Mouse (Mus musculus): ENCODE results near the gene Msh4. TPM values are rescaled to one million over a fixed set of nuclear protein-coding genes. Genes with fewer than 3 reads are reported as not detected.

Msh4 gene
- polyA plus RNA-seq, 1 experiment, result not detected

GRCm38 (mm10) chr3:153858350-153859001 is 47.5 kb downstream of the Msh4 start:
- Histone ChIP-seq H3K4me1 (no peaks in the 10 kb centered on the region), H3K9me3 (no peaks in the 10 kb centered on the region), H3K4me3 (replicated peaks) (no peak overlapping the region), H3K27me3 (replicated peaks) (peaks cover 5% of the 10 kb centered on the region), H3K36me3 (replicated peaks; ENCODE audit: low read length) (no peaks in the 10 kb centered on the region)
- no peak for TF ChIP-seq FLI1 (IDR thresholded peaks at IDR 0.05; ENCODE audit: low read length)
- no peak for TF ChIP-seq GATA1 (IDR thresholded peaks at IDR 0.05; ENCODE audit: borderline replicate concordance, low read length)

DNA sequence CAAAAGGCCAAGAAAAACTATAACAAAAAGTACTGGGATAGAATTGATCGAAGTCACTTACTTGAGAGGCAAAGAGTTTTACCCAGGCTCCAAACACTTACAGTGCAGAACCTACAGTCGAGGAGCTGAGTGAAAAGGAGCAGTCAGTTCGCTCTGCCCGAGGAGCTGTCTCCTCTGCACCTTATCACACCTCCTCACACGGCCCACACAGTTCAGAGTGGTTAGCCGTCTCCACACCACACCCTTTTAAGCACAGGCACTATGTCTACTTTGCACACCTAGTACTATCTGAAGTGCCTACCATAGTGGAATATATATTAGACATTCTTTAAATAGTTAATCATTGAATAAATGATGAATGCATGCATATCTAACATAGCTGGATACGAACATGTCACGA is 53.7 kb downstream of the Msh4 start:
- TF ChIP-seq GATA1 (IDR thresholded peaks at IDR 0.05; ENCODE audit: borderline replicate concordance, low read length) (no peak), FLI1 (IDR thresholded peaks at IDR 0.05; ENCODE audit: low read length) (no peak)
- H3K9me3 ChIP-seq, result no peaks in the 10 kb centered on the region
- H3K36me3 ChIP-seq (replicated peaks; ENCODE audit: low read length), result no peaks in the 10 kb centered on the region
- H3K4me3 ChIP-seq (replicated peaks), result no peak overlapping the region
- H3K4me1 ChIP-seq, result peaks cover 6% of the 10 kb centered on the region
- H3K27me3 ChIP-seq (replicated peaks), result no peaks in the 10 kb centered on the region

GRCm38 (mm10) chr3:153850759-153851158 is 55.2 kb downstream of the Msh4 start:
- Histone ChIP-seq H3K4me3 (replicated peaks) (no peak overlapping the region), H3K36me3 (replicated peaks; ENCODE audit: low read length) (no peaks in the 10 kb centered on the region), H3K27me3 (replicated peaks) (no peaks in the 10 kb centered on the region), H3K4me1 (peaks cover 6% of the 10 kb centered on the region), H3K9me3 (no peaks in the 10 kb centered on the region)
- TF ChIP-seq GATA1 (IDR thresholded peaks at IDR 0.05; ENCODE audit: borderline replicate concordance, low read length), result no peak
- no peak for TF ChIP-seq FLI1 (IDR thresholded peaks at IDR 0.05; ENCODE audit: low read length)

DNA sequence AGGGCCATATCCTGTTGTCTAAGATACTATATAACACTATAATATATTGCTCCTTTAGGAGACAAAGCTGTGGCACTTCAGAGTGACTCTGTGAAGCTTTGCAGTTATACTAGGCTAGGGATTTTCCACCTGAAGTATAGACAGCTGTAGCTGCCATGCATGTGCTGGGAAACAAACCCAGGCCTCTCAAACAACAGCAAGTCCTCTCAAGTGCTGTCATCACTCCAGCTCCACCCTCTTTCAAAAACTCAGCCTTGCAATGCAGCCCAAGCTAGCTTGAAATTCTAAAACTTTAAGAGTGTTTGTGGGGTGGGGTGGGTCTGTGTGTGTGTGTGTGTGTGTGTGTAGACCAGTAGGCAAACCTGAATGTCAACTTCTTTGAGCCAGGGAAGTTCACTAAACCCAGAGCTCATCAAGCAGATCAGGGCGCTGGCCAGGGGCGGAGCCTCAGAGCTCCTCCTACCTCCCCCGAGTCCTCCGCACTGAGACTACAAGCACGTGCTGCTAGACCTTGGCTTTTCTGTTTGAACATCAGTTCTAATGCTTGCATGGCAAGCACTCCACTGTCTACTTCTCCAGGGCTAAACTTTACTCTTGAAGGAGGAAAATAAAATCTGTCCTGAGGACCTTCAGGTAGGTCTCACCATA is 56.4 kb downstream of the Msh4 start:
- H3K27me3 ChIP-seq (replicated peaks), result no peaks in the 10 kb centered on the region
- TF ChIP-seq FLI1 (IDR thresholded peaks at IDR 0.05; ENCODE audit: low read length), result no peak
- no peak for TF ChIP-seq GATA1 (IDR thresholded peaks at IDR 0.05; ENCODE audit: borderline replicate concordance, low read length)
- no peaks in the 10 kb centered on the region for H3K36me3 ChIP-seq (replicated peaks; ENCODE audit: low read length)
- H3K4me3 ChIP-seq (replicated peaks), result no peak overlapping the region
- peaks cover 6% of the 10 kb centered on the region for H3K4me1 ChIP-seq
- H3K9me3 ChIP-seq, result no peaks in the 10 kb centered on the region

- Histone ChIP-seq H3K4me1 (peaks cover 5% of the 10 kb centered on the region), H3K4me3 (replicated peaks) (no peak overlapping the region), H3K9me3 (no peaks in the 10 kb centered on the region), H3K36me3 (replicated peaks; ENCODE audit: low read length) (no peaks in the 10 kb centered on the region), H3K27me3 (replicated peaks) (peaks cover 1% of the 10 kb centered on the region)
- TF ChIP-seq FLI1 (IDR thresholded peaks at IDR 0.05; ENCODE audit: low read length) (no peak), GATA1 (IDR thresholded peaks at IDR 0.05; ENCODE audit: borderline replicate concordance, low read length) (no peak)
These were observed 58.7 kb downstream of the Msh4 start for GRCm38 (mm10) chr3:153847207-153847733.

DNA sequence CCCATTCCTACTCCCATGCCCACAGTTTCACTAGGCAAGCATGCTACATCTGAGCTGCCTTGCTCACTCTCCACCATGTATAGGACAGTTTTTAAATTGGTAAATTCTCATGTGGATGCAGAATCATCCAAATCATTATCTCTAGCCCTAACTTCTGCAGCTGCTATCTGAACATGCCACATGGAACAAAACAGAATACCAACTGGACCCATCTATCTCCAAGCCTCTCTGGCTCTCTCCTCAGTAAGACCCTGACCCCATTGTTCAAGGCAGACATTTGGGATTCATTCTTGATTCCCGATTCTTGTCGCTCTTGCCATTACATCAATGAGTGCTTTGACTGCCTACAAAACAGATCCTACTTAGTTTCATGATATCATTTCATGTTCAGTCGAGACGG is 59.8 kb downstream of the Msh4 start:
- Histone ChIP-seq H3K36me3 (replicated peaks; ENCODE audit: low read length) (no peaks in the 10 kb centered on the region), H3K27me3 (replicated peaks) (peaks cover 1% of the 10 kb centered on the region), H3K9me3 (no peaks in the 10 kb centered on the region), H3K4me3 (replicated peaks) (no peak overlapping the region), H3K4me1 (peaks cover 3% of the 10 kb centered on the region; the same call in 1 of the 2 replicates)
- no peak for TF ChIP-seq FLI1 (IDR thresholded peaks at IDR 0.05; ENCODE audit: low read length)
- no peak for TF ChIP-seq GATA1 (IDR thresholded peaks at IDR 0.05; ENCODE audit: borderline replicate concordance, low read length)

DNA sequence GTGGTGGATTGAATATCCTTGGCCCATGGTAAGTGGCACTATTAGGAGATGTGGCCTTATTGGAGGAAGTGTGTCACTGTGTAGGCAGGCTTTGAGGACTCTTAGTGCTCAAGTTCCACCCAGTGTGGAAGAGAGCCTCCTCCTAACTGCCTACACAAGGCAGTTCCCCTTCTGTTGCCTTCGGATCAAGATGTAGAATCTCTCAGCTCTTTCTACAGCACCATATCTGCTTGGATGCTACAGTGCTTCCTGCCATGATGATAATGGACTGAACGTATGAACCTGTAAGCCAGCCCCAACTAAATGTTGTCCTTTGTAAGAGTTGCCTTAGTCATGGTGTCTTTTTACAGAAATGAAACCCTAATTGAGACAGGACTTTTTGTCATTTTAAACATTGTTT is 60.4 kb downstream of the Msh4 start:
- Histone ChIP-seq H3K27me3 (replicated peaks) (peaks cover 1% of the 10 kb centered on the region), H3K9me3 (no peaks in the 10 kb centered on the region), H3K4me1 (peaks cover 3% of the 10 kb centered on the region; the same call in 1 of the 2 replicates), H3K36me3 (replicated peaks; ENCODE audit: low read length) (no peaks in the 10 kb centered on the region), H3K4me3 (replicated peaks) (no peak overlapping the region)
- TF ChIP-seq FLI1 (IDR thresholded peaks at IDR 0.05; ENCODE audit: low read length), result no peak
- TF ChIP-seq GATA1 (IDR thresholded peaks at IDR 0.05; ENCODE audit: borderline replicate concordance, low read length), result no peak

- TF ChIP-seq FLI1 (IDR thresholded peaks at IDR 0.05; ENCODE audit: low read length), result no peak
- no peak for TF ChIP-seq GATA1 (IDR thresholded peaks at IDR 0.05; ENCODE audit: borderline replicate concordance, low read length)
- no peak overlapping the region for H3K4me3 ChIP-seq (replicated peaks)
- no peaks in the 10 kb centered on the region for H3K9me3 ChIP-seq
- peaks cover 1% of the 10 kb centered on the region for H3K27me3 ChIP-seq (replicated peaks)
- peaks cover 2% of the 10 kb centered on the region; the same call in 1 of the 2 replicates for H3K4me1 ChIP-seq
- no peaks in the 10 kb centered on the region for H3K36me3 ChIP-seq (replicated peaks; ENCODE audit: low read length)
These were observed 61.2 kb downstream of the Msh4 start for GRCm38 (mm10) chr3:153844757-153845156.

GRCm38 (mm10) chr3:153844030-153844429 is 61.9 kb downstream of the Msh4 start, which contains the start of gene Asb17:
TSS of gene Asb17 (plus strand) at chr3:153844209.
- Histone ChIP-seq H3K4me1 (no peaks in the 10 kb centered on the region), H3K9me3 (no peaks in the 10 kb centered on the region), H3K36me3 (replicated peaks; ENCODE audit: low read length) (no peaks in the 10 kb centered on the region), H3K4me3 (replicated peaks) (no peak within 1 kb of the TSS), H3K27me3 (replicated peaks) (peaks cover 1% of the 10 kb centered on the region)
- no peak for TF ChIP-seq FLI1 (IDR thresholded peaks at IDR 0.05; ENCODE audit: low read length)
- TF ChIP-seq GATA1 (IDR thresholded peaks at IDR 0.05; ENCODE audit: borderline replicate concordance, low read length), result no peak

GRCm38 (mm10) chr3:153837593-153837992 is 68.3 kb downstream of the Msh4 start:
- no peak for TF ChIP-seq FLI1 (IDR thresholded peaks at IDR 0.05; ENCODE audit: low read length)
- TF ChIP-seq GATA1 (IDR thresholded peaks at IDR 0.05; ENCODE audit: borderline replicate concordance, low read length), result no peak
- Histone ChIP-seq H3K36me3 (replicated peaks; ENCODE audit: low read length) (no peaks in the 10 kb centered on the region), H3K4me1 (peaks cover 12% of the 10 kb centered on the region), H3K9me3 (peaks cover 9% of the 10 kb centered on the region), H3K27me3 (replicated peaks) (peaks cover 2% of the 10 kb centered on the region), H3K4me3 (replicated peaks) (no peak overlapping the region)
